Mouse (Mus musculus) liver, embryonic 11.5 days (tissue): ENCODE measurements around the gene Coro7. TPM values are rescaled to one million over a fixed set of nuclear protein-coding genes. Genes with fewer than 3 reads are reported as not detected.

Experiments used
- polyA plus RNA-seq: library from polyadenylated mRNA; unstranded; fragments of >200 nt; fragmentation: Nextera tagmentation; extraction: Ambion mirVana; gene quantifications from 2 replicates; pipeline ENCODE4 v1.2.1, GENCODE M21; 2014

Gene Coro7
- polyA plus RNA-seq, 1 experiment from 2014 or later: 18.7 TPM

Other genes starting within 250 kb of the Coro7 start
- 8.7 and 8.8 TPM in 2 replicates for gene Srl, start 138.0 kb downstream of the Coro7 start, polyA plus RNA-seq
- 23.3 and 25.1 TPM in 2 replicates for gene Tfap4, start 119.9 kb downstream of the Coro7 start, polyA plus RNA-seq
- 10.8 and 11.7 TPM in 2 replicates for gene Glis2, start 85.1 kb downstream of the Coro7 start, polyA plus RNA-seq
- gene Pam16, start 54.8 kb downstream of the Coro7 start, polyA plus RNA-seq: 110 and 116 TPM in 2 replicates
- 9.3 and 9.4 TPM in 2 replicates for gene Vasn, start 39.8 kb downstream of the Coro7 start, polyA plus RNA-seq
- 104 and 111 TPM in 2 replicates for gene Dnaja3, start 39.8 kb downstream of the Coro7 start, polyA plus RNA-seq
- gene Nmral1, start 39.6 kb upstream of the Coro7 start, polyA plus RNA-seq: 85.6 and 92.2 TPM in 2 replicates
- 66.8 and 75.9 TPM in 2 replicates for gene Hmox2, start 46.6 kb upstream of the Coro7 start, polyA plus RNA-seq
- 49.4 and 49.8 TPM in 2 replicates for gene Cdip1, start 110.5 kb upstream of the Coro7 start, polyA plus RNA-seq
- 0.19 and 0.33 TPM in 2 replicates for gene 4930562C15Rik, start 155.6 kb upstream of the Coro7 start, polyA plus RNA-seq
- gene Ubald1, start 200.5 kb upstream of the Coro7 start, polyA plus RNA-seq: 26.4 and 29.9 TPM in 2 replicates
- gene Mgrn1, start 206.5 kb upstream of the Coro7 start, polyA plus RNA-seq: 50.5 and 52.5 TPM in 2 replicates